Mouse (Mus musculus) lung, postnatal 0 days (tissue): ENCODE data around the gene Rheb.

Experiments
- CTCF ChIP-seq: IDR thresholded peaks from 2 replicates; pipeline ENCODE4 v1.5.1; 2016; ENCODE audit warnings: antibody characterized with exemption, mild to moderate bottlenecking
- EP300 ChIP-seq: IDR thresholded peaks from 2 replicates; pipeline ENCODE4 v1.6.1; 2016; ENCODE audit warnings: antibody characterized with exemption, mild to moderate bottlenecking, control low read depth

DNA sequence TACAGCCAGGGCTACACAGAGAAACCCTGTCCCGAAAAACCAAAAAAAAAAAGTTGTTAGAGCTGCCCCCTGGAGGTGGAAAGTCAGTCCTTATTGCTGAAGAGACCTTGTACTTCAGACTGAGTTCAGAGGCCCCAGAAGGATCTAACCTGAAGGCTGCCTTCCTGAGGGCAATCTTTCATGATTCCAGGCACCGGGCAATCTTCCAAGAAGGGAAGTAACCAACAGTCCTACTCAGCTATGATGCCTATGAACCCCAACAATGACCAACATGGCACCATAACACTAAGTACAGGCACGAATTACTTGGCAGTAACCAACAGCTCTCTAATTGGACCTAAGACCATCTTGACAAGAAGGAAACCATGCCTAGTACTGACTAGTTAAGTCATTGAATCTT is 14.0 kb downstream of the Rheb start:
- TF ChIP-seq CTCF = no peak
- TF ChIP-seq EP300 = no peak
